Mouse (Mus musculus) cerebellum, postnatal 14 days (tissue): ENCODE data around the gene Smarcd3.

Experiments used
- DNase-seq, 2 experiments: peaks; one replicate each; pipeline ENCODE4 v3.0.0; 2021; ENCODE audit warnings: mixed read lengths in 2 of 2

Smarcd3 gene

GRCm38 (mm10) chr5:24620116-24620515 lies 4.1 kb downstream of the Smarcd3 start:
- peak in 1 of 2 experiments; percentile 8 for DNase-seq

- DNase-seq, result peak; percentile 41 to 68
Measured at GRCm38 (mm10) chr5:24618921-24619320, 5.3 kb downstream of the Smarcd3 start.

GRCm38 (mm10) chr5:24615097-24615496 lies 9.1 kb downstream of the Smarcd3 start:
- DNase-seq, result no peak

- no peak for DNase-seq
Measured at GRCm38 (mm10) chr5:24612302-24612649, 11.9 kb downstream of the Smarcd3 start.

- DNase-seq, result peak; percentile 87 to 88
Measured at GRCm38 (mm10) chr5:24611366-24612301, 12.6 kb downstream of the Smarcd3 start.

- DNase-seq, result peak in 1 of 2 experiments; percentile 39
Measured at GRCm38 (mm10) chr5:24609388-24609787, 14.8 kb downstream of the Smarcd3 start.

GRCm38 (mm10) chr5:24605980-24606665 lies 18.1 kb downstream of the Smarcd3 start:
- peak; percentile 32 to 33 for DNase-seq

- peak; percentile 15 to 34 for DNase-seq
Measured at GRCm38 (mm10) chr5:24605321-24605979, 18.8 kb downstream of the Smarcd3 start.

- peak; percentile 87 to 88 for DNase-seq
Measured at GRCm38 (mm10) chr5:24604656-24605100, 19.5 kb downstream of the Smarcd3 start.

- no peak for DNase-seq
Measured at GRCm38 (mm10) chr5:24604080-24604655, 20.0 kb downstream of the Smarcd3 start.

GRCm38 (mm10) chr5:24603431-24604010 lies 20.7 kb downstream of the Smarcd3 start:
- DNase-seq, result peak; percentile 46 to 51

GRCm38 (mm10) chr5:24602751-24603343 lies 21.4 kb downstream of the Smarcd3 start:
- DNase-seq, result peak; percentile 78 to 84

- peak; percentile 78 to 83 for DNase-seq
Measured at GRCm38 (mm10) chr5:24601911-24602750, 22.1 kb downstream of the Smarcd3 start.

- peak; percentile 59 to 63 for DNase-seq
Measured at GRCm38 (mm10) chr5:24601071-24601835, 23.0 kb downstream of the Smarcd3 start.

- DNase-seq, result peak; percentile 10 to 31
Measured at GRCm38 (mm10) chr5:24600236-24600635, 24.0 kb downstream of the Smarcd3 start.

GRCm38 (mm10) chr5:24599137-24599536 lies 25.1 kb downstream of the Smarcd3 start:
- DNase-seq, result peak; percentile 44 to 59

GRCm38 (mm10) chr5:24598570-24599006 lies 25.6 kb downstream of the Smarcd3 start:
- DNase-seq, result peak; percentile 75 to 82

- peak; percentile 75 to 90 for DNase-seq
Measured at GRCm38 (mm10) chr5:24597901-24598569, 26.2 kb downstream of the Smarcd3 start.

- peak; percentile 87 to 90 for DNase-seq
Measured at GRCm38 (mm10) chr5:24597221-24597728, 26.9 kb downstream of the Smarcd3 start.
